Mouse (Mus musculus) ES-Bruce4 (cell line): ENCODE measurements around the gene Rxfp2. TPM values are rescaled to one million over a fixed set of nuclear protein-coding genes. Genes with fewer than 3 reads are reported as not detected.

ENCODE experiments used
- H3K27ac ChIP-seq: 2 replicates; pipeline ENCODE4 v1.5.1; 2012; ENCODE audit warnings: low read length, inconsistent platforms; ENCODE audit not compliant: insufficient read depth
- H3K27me3 ChIP-seq: 2 replicates; pipeline ENCODE4 v1.6.1; 2012; ENCODE audit warnings: mild to moderate bottlenecking, low read length, inconsistent platforms; ENCODE audit not compliant: control insufficient read depth, poor library complexity, insufficient read depth, severe bottlenecking
- H3K36me3 ChIP-seq: 2 replicates; pipeline ENCODE4 v1.6.1; 2012; ENCODE audit warnings: inconsistent platforms, mild to moderate bottlenecking, low read length, moderate library complexity; ENCODE audit not compliant: control insufficient read depth, poor library complexity, insufficient read depth, severe bottlenecking
- H3K4me1 ChIP-seq: one replicate; pipeline ENCODE4 v1.8.1; 2011; ENCODE audit warnings: low read length; ENCODE audit not compliant: control insufficient read depth, insufficient read depth
- H3K4me3 ChIP-seq: 2 replicates; pipeline ENCODE4 v1.5.1; 2011; ENCODE audit warnings: low read depth, mild to moderate bottlenecking, low read length
- H3K9ac ChIP-seq: 2 replicates; pipeline ENCODE4 v1.6.1; 2012; ENCODE audit warnings: low read depth, mild to moderate bottlenecking, inconsistent platforms; ENCODE audit not compliant: poor library complexity, severe bottlenecking
- H3K9me3 ChIP-seq: replicated peaks from 2 replicates; pipeline ENCODE4 v1.6.1; 2012; ENCODE audit warnings: mild to moderate bottlenecking, low read length, inconsistent platforms; ENCODE audit not compliant: control insufficient read depth, poor library complexity, insufficient read depth, severe bottlenecking
- CTCF ChIP-seq: IDR thresholded peaks from one replicate; pipeline ENCODE4 v1.8.1; 2011; ENCODE audit warnings: low read depth, low read length
- EP300 ChIP-seq: IDR thresholded peaks from 2 replicates; pipeline ENCODE4 v1.6.1; 2011; ENCODE audit warnings: low read depth, low read length; ENCODE audit not compliant: insufficient read depth
- POLR2A ChIP-seq: IDR thresholded peaks from one replicate; pipeline ENCODE4 v1.8.1; 2011; ENCODE audit warnings: low read length; ENCODE audit not compliant: insufficient read depth
- polyA plus RNA-seq: library from polyadenylated mRNA; stranded (reverse); fragments of >200 nt; gene quantifications from 2 replicates; pipeline ENCODE4 v1.2.4, GENCODE M21; 2011; ENCODE audit warnings: low read depth; ENCODE audit not compliant: missing spikeins, insufficient read depth, insufficient read length

Gene Rxfp2
- polyA plus RNA-seq, 1 experiment: 0.61 TPM

GRCm38 (mm10) chr5:150044533-150044932, 26.1 kb downstream of the Rxfp2 start:
- Histone ChIP-seq H3K9ac (no peak overlapping the region), H3K4me3 (no peak overlapping the region), H3K27ac (no peak overlapping the region), H3K36me3 (no peaks in the 10 kb centered on the region), H3K9me3 (0 out of 2 replicates have a peak, but pooled peaks cover 3% of the 10 kb centered on the region), H3K4me1 (no peaks in the 10 kb centered on the region), H3K27me3 (no peaks in the 10 kb centered on the region)
- TF ChIP-seq EP300 (no peak), CTCF (peak; percentile 33), POLR2A (no peak)

- Histone ChIP-seq H3K9me3 (0 out of 2 replicates have a peak, but pooled peaks cover under 1% of the 10 kb centered on the region), H3K27me3 (no peaks in the 10 kb centered on the region), H3K4me3 (no peak overlapping the region), H3K27ac (no peak overlapping the region), H3K4me1 (no peaks in the 10 kb centered on the region), H3K36me3 (no peaks in the 10 kb centered on the region), H3K9ac (no peak overlapping the region)
- TF ChIP-seq EP300: no peak
- no peak for TF ChIP-seq CTCF
- no peak for TF ChIP-seq POLR2A
Observed at GRCm38 (mm10) chr5:150046438-150046837, 28.0 kb downstream of the Rxfp2 start.

- Histone ChIP-seq H3K27me3 (no peaks in the 10 kb centered on the region), H3K27ac (no peak overlapping the region), H3K9ac (no peak overlapping the region), H3K4me1 (no peaks in the 10 kb centered on the region), H3K4me3 (no peak overlapping the region), H3K9me3 (no peaks in the 10 kb centered on the region), H3K36me3 (no peaks in the 10 kb centered on the region)
- peak; percentile 95 for TF ChIP-seq CTCF
- no peak for TF ChIP-seq EP300
Observed at GRCm38 (mm10) chr5:150049946-150050345, 31.5 kb downstream of the Rxfp2 start.

GRCm38 (mm10) chr5:150051828-150052227, 33.4 kb downstream of the Rxfp2 start:
- Histone ChIP-seq H3K9ac (no peak overlapping the region), H3K4me3 (no peak overlapping the region), H3K9me3 (0 out of 2 replicates have a peak, but pooled peaks cover 2% of the 10 kb centered on the region), H3K4me1 (no peaks in the 10 kb centered on the region), H3K27ac (no peak overlapping the region), H3K36me3 (no peaks in the 10 kb centered on the region), H3K27me3 (no peaks in the 10 kb centered on the region)
- TF ChIP-seq POLR2A: no peak
- peak; percentile 91 for TF ChIP-seq CTCF

- H3K4me1 ChIP-seq: no peaks in the 10 kb centered on the region
- H3K4me3 ChIP-seq: no peak overlapping the region
- no peaks in the 10 kb centered on the region for H3K36me3 ChIP-seq
- H3K27me3 ChIP-seq: no peaks in the 10 kb centered on the region
- TF ChIP-seq CTCF: no peak
- H3K9ac ChIP-seq: no peak overlapping the region
- H3K9me3 ChIP-seq: 0 out of 2 replicates have a peak, but pooled peaks cover 2% of the 10 kb centered on the region
- H3K27ac ChIP-seq: no peak overlapping the region
Observed at GRCm38 (mm10) chr5:150053294-150053693, 34.8 kb downstream of the Rxfp2 start.

- Histone ChIP-seq H3K27ac (no peak overlapping the region), H3K9ac (no peak overlapping the region), H3K36me3 (no peaks in the 10 kb centered on the region), H3K4me3 (no peak overlapping the region), H3K27me3 (no peaks in the 10 kb centered on the region), H3K9me3 (peaks cover 4% of the 10 kb centered on the region; the same call in 1 of the 2 replicates), H3K4me1 (no peaks in the 10 kb centered on the region)
- no peak for TF ChIP-seq POLR2A
- TF ChIP-seq EP300: no peak
- no peak for TF ChIP-seq CTCF
Observed at GRCm38 (mm10) chr5:150053956-150054355, 35.5 kb downstream of the Rxfp2 start.
